Mouse (Mus musculus) urinary bladder, postnatal 10 days (tissue): ENCODE data around the gene Hspb6.

ENCODE experiments used
- DNase-seq: peaks from one replicate; pipeline ENCODE4 v3.0.0; 2022; ENCODE audit warnings: low spot score

Hspb6 gene

GRCm38 (mm10) chr7:30586455-30587020 lies 34.6 kb downstream of the Hspb6 start:
- no peak for DNase-seq

- no peak for DNase-seq
These were observed 36.1 kb downstream of the Hspb6 start for GRCm38 (mm10) chr7:30587842-30588667.

GRCm38 (mm10) chr7:30588676-30589434 lies 36.9 kb downstream of the Hspb6 start, which contains the start of gene Kmt2b:
TSS of gene Kmt2b (minus strand) at chr7:30588726.
- DNase-seq = peak; percentile 87

GRCm38 (mm10) chr7:30589435-30590301 lies 37.7 kb downstream of the Hspb6 start:
- peak; percentile 54 for DNase-seq

- no peak for DNase-seq
These were observed 39.1 kb downstream of the Hspb6 start for GRCm38 (mm10) chr7:30590927-30591604.

- DNase-seq = no peak
These were observed 39.6 kb downstream of the Hspb6 start for GRCm38 (mm10) chr7:30591605-30591951.

- DNase-seq = no peak
These were observed 40.9 kb downstream of the Hspb6 start for GRCm38 (mm10) chr7:30592772-30593423.

GRCm38 (mm10) chr7:30593579-30594509 lies 41.9 kb downstream of the Hspb6 start:
- DNase-seq = no peak

- DNase-seq = no peak
These were observed 42.6 kb downstream of the Hspb6 start for GRCm38 (mm10) chr7:30594510-30595024.

GRCm38 (mm10) chr7:30596093-30596492 lies 44.1 kb downstream of the Hspb6 start:
- DNase-seq = no peak

GRCm38 (mm10) chr7:30596811-30597210 lies 44.8 kb downstream of the Hspb6 start:
- DNase-seq = no peak

GRCm38 (mm10) chr7:30598786-30599185 lies 46.8 kb downstream of the Hspb6 start, which contains the start of gene Zbtb32:
TSS of gene Zbtb32 (minus strand) at chr7:30598909.
- DNase-seq = no peak

GRCm38 (mm10) chr7:30599933-30600353 lies 48.0 kb downstream of the Hspb6 start:
- DNase-seq = peak; percentile 66

GRCm38 (mm10) chr7:30600651-30601050 lies 48.7 kb downstream of the Hspb6 start:
- no peak for DNase-seq

GRCm38 (mm10) chr7:30602583-30602982 lies 50.6 kb downstream of the Hspb6 start:
- no peak for DNase-seq

- DNase-seq = no peak
These were observed 52.4 kb downstream of the Hspb6 start for GRCm38 (mm10) chr7:30604424-30604823.

- no peak for DNase-seq
These were observed 53.0 kb downstream of the Hspb6 start for GRCm38 (mm10) chr7:30604944-30605343.
